Mouse (Mus musculus) kidney, postnatal 10 days (tissue): ENCODE data around the gene Emx1.
A peak's percentile ranks its signal among the peaks of the same experiment; 100 is the strongest.

ENCODE experiments used
- DNase-seq: peaks from one replicate; pipeline ENCODE4 v3.0.0; 2021; ENCODE audit warnings: mixed read lengths

Emx1 gene

DNA sequence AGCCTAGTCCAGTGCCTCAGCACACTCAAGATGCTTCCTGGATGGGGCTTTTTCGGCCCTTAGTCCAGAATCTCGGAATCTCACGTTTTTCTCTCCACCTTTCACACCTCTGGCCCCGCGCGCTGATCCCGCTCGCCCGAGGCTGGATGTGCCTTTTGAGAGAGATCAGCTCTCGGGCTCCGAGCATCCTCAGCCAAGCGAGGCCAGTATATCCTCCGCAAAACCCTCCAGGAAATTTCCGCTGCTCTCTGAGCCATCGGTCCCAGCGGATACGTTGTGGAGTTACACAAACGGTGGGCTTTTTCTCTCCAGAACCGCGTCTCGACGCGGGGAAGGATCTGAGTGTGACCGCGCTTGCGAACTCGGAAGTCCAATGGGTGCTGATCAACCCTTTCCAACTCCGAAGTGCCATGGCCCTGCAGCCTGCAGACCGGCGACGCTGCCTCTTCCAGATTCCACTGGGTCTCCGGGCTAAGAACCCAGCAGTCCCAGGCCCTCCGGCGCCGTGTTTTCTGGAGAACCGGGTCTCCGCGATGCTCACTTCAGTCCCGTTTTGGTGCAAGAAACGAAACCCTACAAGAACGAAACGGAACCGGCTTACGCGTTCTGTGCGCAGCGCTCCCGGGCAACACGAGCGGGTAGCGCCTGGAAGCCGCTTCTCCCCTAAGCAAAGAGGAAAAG, 2.8 kb downstream of the Emx1 start:
- DNase-seq: peak; percentile 64

DNA sequence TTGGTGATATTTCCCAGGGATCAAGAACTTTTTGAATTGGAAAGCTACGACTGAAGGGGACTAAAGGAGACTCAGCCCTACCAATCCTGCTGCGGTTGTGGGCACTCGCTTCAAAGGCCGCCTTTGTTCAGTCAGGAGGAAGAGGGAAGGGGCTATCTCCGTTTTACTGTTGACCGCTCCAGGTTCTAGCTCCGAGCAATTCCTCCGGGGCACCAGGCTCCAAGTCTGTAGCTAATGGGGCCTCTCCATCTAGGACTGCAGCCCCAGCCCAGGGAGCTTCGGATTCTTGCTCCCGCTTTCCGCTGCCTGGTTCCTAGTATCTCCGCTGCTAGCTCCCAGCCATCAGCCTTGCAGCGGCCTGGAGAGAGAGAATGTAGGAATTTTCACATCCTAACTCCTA, 3.4 kb downstream of the Emx1 start:
- no peak for DNase-seq

DNA sequence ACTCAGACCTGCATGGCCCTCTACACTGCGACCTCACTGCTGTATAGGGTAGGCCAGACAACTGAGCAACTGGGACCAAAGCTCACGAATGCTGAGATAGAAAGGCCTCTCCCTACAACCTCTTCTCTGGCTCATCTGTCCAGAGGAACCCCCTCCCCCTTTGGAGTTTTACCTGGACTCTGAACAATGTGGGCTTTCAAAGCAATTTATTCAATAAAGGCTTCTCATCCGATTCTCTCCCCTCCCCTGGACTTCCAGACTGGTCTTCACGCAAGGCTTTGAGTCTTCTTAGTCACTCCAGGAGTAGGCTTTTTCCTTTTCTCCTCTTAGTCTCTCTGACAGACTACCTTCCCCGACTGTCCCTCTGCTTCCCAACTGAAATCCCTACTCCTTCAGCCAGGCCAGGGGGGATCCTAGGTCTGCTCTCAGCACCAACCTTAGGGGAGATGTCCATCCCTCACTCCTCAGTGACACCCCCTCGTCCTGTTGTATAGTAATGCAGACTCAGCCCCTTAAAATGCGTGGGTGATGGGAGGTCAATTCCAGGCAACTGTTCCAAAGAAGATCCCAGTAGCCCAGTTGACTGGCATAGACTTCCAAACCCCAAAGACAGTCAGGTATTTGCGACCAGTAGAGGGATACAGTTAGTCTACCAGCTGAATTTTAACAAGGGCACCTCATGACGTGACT, 4.7 kb downstream of the Emx1 start:
- no peak for DNase-seq

DNA sequence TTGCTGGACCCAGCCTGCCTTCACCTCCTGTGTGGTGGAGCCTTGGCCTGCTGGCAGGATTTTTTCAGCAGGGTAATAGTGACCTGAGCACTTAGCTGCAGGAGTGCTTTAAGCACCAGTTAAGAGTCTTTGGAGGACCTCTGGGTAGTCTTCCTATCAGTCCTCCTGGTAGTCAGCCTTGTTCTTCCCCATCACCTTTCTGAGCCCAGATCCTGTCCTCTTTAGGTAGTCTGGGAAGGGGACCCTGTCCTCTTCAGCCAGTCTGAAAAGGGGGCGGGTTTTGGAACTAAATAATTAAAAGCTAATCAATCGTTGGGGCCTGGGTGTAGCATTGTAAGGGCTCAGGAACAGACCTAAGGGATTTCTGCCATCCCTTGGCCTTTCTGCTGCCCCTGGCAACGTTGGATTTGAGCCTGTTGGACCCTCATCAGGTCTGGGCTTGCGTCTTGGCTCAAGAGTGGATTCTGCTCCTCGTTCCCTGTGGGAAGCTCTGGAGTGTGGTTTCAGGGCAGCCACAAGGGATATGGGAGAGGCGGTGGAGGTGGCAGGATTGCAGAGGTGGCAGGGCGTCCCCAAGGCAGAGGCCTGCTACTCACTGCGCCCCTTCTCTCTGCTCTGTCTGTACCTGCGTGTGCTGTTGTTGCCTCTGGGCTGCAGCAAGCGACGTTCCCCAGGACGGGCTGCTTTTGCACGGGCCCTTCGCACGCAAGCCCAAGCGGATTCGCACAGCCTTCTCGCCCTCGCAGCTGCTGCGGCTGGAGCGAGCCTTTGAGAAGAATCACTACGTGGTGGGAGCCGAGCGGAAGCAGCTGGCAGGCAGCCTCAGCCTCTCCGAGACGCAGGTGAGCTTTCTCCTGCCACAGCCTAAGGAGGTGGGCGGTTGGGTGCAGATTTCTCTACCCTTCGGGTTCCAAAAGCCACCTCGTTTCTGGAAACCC, 6.4 kb downstream of the Emx1 start:
- no peak for DNase-seq

DNA sequence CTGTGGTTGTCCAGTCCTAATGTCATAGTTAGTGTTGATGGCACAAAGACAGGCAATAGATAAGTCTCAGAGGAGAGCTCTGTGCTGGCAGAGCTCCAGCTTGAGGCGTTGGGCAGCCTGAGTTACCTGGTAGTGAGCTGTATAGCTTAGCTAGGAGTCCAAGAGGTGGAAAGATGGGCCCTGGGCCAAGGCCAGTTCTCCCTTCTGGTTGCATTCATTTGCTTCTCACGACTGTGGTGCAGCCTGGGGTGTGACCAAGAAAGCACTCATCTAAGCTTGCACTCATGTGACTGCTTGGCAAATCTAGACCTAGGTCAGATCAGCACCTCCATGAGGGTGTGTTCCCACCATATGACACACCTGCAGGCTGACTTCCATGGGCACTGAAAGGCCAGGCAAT, 10.7 kb downstream of the Emx1 start:
- DNase-seq: peak; percentile 37

DNA sequence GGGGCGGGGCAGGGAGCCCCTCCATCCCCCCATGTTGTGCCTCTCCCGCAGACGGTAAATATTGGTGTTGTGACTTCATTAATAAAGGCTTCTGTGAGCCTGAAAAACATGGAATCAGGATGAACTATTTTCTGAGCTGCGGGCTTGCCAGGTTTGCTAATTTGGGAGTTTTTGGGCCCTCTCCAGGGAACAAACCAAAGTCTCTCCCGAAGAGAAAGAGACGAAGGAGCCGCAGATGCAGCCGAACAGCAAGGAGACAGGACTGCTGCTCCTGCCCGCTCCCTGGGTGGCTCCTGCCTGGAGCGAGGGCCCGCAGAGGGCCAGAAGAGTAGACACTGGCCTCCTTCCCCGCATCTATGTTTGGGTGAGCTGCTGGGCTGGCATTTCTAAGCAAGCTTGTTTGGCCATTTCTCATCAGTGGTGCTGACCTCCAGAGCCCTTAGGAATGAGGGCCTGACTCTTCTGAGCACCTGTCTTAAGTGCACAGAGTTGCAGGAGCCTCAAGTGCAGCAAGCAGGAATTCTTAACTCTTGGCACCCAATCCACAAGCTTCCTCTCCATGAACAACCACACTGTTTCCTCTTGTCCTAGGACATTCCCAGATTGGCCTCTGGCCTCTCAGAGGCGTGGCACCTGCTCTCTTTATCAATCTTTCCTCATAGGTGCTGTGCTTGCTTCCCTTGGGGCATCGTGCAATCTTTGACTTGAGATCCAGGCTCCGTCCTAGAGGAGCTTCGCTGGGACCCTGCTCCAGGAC, 19.1 kb downstream of the Emx1 start:
- DNase-seq: no peak

DNA sequence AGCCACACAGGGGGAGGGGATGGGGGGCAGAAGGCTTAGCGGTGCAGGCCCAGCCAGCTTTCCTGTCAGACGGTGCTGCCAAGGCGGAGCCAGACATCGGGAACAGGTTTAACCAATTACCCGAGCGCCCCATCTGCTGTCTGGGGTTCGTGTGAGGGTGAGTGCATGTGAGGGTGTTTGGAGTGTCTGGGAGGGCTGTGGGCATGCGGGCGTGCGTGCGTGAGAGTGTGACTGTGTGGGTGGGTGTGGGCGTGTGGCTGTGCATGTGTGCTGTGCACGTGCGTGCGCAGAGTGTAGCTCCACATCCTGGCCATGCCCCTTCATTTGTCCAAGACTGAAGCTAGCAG, 19.7 kb downstream of the Emx1 start:
- no peak for DNase-seq

DNA sequence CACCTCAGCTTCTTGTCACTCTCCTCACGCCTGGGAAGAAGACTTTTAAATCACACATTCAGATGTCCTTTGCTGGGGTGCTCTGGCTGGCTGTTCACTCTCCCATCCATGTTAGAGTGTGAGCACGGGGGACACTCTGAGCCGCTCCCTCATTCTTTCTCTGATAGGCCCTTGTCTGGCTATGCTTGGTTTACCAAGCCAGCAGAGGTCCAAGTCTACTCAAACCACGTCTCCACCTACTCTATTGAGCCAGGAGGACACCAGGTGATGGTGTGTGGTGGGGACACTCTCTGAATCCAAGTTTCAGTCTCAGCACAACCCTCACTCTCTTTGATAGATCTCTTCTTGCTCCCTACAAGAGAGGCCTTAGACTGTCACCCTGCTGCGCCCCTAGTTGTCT, 20.1 kb downstream of the Emx1 start:
- no peak for DNase-seq

DNA sequence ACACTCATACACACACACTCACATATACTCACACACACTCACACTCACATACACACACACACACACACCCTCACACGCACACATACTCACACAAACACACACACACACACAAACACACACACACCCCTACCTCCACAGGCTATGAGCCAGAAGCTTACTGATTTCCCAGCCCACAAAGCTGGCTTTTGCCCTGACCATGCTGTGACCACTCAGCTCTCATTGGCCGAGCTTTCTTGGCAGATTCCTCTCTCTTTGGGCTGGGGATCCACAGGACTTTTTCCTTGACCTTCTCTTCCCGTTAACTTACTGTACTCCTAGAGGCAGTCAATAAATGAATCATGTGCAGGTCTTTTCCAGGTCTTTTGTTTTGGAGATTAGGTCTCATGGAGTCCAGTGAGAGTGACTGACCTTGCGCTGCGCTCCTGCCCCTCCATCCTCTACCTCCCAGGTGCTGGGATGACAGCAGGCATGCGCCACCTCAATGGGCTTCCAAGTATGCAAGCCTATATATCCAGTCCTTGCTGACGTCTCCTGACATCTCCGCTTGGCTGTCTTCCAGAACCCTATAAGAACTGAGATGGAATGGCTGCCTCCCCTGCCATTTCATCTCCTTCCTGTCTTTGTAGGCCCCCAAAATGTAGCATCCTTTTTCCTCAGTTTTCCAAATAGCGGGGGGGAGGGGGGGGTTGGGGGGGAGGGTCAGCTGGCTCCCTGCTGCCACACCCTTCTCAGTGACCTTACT, 22.2 kb downstream of the Emx1 start:
- DNase-seq: peak; percentile 38

DNA sequence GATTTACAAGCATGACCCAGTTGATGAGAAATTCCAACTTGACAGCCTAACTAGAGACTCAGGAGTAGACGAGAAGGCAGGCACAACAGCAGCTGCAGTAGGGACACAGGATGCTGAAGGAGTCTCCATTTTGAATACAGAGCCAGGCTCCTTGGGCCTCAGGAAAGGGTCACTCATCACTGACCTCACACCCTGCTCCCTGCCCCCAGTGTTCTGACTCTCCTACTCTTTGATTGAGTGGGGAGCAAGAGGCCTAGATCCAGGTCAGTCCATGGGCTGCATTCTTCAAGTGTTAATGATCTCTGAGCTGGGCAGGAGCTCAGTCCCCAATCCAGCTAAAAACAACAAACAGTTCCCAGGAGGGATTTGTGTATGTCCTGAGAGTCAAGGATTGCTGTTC, 23.4 kb downstream of the Emx1 start:
- DNase-seq: no peak

DNA sequence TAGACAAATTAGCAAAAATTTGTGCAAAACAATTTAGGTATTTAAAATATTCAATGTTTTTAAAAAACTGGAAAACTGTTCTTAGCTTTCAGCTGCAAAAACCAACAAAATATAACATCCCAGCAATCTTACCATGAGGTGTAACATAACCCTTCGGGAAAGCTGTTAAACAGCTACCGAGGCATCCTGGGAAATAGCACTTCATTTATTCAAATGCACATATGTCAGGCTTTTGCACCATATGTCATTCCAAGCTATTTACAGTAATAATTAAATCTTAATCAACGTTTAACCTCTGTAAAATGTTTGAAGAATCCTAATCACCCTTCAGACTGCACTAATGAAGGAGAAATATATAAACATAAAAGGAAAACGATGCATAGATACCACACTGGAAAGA, 31.0 kb downstream of the Emx1 start:
- no peak for DNase-seq

DNA sequence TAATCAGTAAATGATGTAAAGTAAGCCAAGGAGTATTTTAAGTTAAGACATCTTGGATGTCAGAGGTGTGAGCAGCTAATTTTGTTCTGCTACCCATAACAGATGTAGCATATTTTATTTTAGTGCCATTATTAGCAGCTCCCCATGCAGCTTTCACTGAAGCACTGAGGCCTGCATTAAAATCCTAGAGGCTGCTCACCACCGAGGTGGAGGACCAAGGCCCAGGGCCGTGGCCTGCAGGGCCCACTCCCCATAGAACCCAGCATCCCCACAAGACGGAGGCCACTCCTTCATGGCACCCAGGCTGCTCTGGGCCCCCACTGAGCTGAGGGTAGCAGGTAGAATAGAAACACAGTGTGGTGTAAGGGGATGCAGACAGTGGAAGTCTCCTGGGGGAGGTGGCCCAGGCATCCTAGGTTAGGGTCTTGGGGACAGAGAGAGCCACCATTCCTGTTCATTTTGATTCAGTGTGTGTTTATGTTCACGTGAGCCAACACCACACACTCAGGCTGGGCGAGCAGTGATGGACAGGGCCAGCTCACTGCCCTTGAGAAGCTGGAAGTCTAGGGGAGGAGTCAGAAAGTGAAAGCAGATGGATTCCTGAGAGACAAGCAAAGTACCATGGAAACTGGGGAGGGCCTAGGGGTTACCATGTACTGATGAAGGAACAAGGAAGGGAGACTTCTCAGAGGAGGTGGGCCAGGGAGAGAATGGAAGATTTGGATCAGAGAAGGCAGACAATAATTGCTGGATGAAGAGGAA, 31.6 kb downstream of the Emx1 start:
- DNase-seq: no peak

DNA sequence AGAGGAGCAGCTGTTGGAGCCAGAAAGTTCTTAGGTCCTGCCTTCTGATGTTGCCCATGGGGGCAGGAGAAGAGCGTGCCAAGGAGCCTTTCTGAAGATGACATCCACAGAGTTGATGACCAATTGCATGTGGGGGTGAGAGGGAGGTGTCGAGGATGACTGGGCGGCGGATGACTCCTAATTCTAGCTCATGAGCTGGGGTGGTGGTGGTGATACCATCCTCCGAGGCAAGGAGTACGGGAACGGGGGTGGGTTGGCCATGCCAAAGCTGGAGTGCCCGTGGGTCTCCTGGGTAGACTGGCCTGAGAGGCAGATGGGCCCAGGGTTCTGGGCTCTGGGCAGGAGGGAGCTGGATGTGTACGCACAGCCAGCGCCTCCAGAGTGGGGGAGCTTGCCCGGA, 32.5 kb downstream of the Emx1 start:
- no peak for DNase-seq

DNA sequence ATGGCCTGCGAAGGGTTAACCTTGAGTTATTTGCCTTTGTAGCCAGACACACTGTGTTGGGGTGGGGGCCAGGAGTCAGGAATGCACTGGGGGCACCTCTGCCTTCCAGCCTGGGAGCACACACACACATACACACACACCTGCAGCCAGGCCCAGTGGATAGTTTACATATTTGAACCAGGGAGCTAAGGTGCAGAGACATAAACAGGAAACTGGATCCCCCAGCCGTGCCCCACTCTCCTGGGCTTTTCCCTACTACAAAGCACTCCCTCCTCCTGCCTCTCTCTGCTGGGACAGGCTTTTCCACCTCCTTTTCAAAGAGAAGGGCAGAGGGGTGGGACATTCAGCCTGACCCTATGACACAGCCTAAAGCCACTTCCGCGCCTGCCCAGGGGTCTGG, 33.7 kb downstream of the Emx1 start:
- no peak for DNase-seq

DNA sequence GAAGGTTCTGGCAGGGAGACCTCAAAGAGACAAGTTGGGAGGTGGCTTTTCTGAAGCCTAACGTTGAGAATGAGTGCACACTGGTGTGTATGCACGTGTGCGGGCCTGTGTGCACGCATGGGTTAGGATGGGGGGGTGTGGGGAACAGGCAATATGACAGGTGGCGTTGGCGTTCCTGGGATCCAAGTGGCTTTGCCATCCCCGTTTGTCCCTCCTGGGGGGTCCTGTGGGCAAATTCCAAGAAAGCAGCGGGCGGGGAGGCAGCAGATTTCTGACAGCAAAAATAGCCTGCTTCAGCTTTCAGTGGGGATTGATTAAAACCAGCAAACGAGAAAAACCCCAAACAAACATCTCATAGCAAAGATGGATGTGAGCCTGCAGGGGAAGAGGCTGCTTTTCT, 35.3 kb downstream of the Emx1 start:
- DNase-seq: no peak

DNA sequence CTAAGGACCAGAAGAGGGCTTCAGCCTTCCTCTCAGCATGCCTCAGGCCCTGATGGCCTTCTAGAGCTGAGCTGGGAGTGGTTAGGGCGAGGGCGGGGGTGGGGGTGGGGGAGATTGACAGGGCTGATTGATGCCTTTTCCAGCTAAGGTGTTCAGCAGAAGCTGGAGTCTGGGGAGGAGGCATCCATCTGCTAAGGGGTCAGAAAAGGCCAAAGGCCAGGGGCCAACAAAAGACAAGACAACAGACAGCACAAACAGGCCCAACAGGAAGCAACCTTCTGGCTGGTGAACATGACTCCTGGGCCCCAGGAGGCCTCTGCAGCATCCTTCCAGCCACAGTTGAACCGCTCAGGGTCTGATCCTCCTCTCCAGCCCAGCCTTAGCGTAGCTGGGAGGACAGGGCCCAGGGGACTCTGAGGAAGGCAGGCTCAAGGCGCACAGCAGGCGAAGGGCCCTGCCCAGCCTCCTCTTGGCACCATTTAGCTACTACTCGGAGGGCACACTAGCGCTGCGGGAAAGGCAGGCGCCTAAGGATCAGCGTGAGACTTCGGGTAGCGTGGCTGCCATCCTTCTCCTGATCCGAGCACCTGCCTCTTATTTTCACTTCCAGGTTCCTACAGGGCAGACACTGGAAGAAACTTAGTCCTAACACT, 36.4 kb downstream of the Emx1 start:
- DNase-seq: no peak

DNA sequence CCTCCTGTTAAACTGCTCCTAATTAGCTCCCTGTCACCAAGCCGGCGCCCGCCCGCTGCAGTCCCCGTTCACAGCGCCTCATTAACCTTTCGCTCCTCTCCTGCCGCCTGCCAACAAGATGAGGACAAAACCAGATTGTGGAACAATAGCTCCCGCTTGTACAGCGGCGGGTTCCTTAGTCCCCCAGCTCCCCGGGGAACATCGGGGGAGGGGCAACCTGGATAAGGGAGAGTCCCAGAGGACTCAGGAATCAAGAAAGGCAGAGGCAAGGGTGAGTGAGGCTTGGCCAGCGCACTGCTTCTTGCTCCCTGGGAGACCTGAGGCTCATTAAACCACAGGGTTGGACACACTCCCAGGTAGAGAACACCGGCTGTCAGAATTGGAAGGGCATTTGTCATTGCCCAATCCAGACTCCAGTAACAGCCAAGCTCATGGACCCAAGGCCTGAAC, 37.2 kb downstream of the Emx1 start:
- peak; percentile 51 for DNase-seq

DNA sequence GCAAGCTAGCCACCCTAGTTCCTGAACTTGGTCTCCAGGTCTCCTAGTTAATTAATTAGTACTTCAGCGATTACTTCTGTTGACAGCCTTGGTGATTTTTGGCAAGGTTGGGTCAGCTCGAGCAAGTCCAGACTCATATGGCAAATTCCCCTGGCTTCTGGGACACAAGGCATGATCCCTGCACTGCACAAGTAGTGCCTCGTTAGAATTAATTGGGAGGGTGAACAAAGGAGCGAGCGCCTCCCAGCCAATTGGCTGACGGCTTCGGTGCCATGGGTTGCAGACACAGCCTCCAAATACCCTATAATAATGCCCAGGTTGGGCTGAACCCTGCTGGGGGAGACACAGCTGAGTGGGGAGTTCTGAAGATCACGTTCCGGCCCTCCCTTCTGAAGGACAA, 39.3 kb downstream of the Emx1 start:
- no peak for DNase-seq

DNA sequence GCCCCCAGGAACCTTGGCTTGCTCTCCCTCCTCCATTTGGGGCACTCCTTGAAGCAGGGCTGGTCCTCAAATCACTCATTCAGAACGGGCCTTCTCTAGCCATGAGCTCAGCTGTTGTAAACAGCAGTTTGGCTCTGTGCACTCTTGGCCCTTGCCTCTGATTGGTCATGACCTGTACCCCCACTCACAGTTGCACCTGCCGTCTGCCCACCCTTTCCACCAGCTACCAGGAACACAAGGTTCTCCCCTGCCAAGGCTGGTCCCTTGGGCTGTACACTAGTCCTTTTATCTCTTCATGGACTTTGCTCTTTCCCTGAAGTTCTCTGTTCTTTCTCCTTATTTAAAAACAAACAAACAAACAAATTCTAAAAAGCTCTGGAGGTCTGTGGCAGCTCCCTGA, 40.3 kb downstream of the Emx1 start:
- DNase-seq: no peak

DNA sequence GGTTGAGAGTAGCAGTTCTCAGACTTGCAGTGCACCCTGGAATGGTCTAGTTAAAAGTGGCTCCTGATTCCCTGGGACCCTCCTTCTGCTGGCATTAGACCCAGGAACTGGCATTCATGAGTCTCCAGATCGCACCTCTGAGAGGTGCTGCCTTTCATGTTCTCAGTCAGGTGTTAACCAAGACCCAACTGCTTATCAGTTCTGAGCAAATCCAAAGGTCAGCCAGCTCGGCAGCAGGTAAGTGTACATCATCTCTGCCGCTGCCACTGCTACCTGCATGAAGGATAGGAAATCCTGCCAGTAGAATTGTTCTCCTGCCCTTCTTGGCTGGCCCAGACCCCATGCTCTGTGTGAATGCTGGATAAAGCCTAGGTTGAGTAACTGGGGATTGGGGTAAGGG, 43.5 kb downstream of the Emx1 start:
- no peak for DNase-seq

DNA sequence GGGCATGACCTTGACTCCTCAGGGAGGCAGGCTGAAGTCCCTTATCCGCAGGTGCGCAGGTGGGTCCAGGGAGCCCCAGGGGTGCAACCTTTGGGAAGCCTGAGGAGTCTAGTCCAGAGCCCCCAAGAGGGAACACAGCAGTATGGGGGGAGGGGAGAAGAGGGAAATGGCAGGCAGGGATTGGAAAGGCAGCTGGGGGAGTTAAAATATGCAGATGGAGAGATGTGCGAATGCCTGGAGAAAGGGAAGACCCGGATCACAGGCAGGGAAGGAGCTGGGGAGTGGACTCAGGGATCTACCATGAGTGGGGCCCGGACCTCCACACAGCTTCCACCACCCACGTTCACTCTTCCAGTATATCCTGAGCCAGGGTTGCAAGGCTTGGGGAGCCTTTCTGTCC, 44.2 kb downstream of the Emx1 start:
- no peak for DNase-seq
